Mouse (Mus musculus) forebrain, embryonic 15.5 days (tissue): Measurements from ENCODE around the gene Alox5. TPM values are rescaled to one million over a fixed set of nuclear protein-coding genes. Genes with fewer than 3 reads are reported as not detected.

Experiments used
- ATAC-seq: fragments of 200-750 bp; cut with Nextera tagmentation; replicated peaks from 2 replicates; pipeline ENCODE4 v1.8.0; 2017; ENCODE audit warnings: mild to moderate bottlenecking, moderate TSS enrichment, moderate library complexity
- H3K27ac ChIP-seq: fragments of 300-500 bp; sonication (generic); replicated peaks from 2 replicates; pipeline ENCODE4 v1.5.1; 2015; ENCODE audit warnings: mild to moderate bottlenecking, inconsistent platforms
- H3K27me3 ChIP-seq: fragments of 300-500 bp; sonication (generic); 2 replicates; pipeline ENCODE4 v1.6.1; 2015; ENCODE audit warnings: inconsistent platforms
- H3K36me3 ChIP-seq: fragments of 300-500 bp; sonication (generic); 2 replicates; pipeline ENCODE4 v1.6.1; 2015; ENCODE audit warnings: mild to moderate bottlenecking, inconsistent platforms
- H3K4me1 ChIP-seq: fragments of 300-500 bp; sonication (generic); 2 replicates; pipeline ENCODE4 v1.6.1; 2015; ENCODE audit warnings: inconsistent platforms
- H3K4me2 ChIP-seq: fragments of 300-500 bp; sonication (generic); replicated peaks from 2 replicates; pipeline ENCODE4 v1.6.1; 2015; ENCODE audit warnings: mild to moderate bottlenecking, inconsistent platforms
- H3K4me3 ChIP-seq: fragments of 300-500 bp; sonication (generic); 2 replicates; pipeline ENCODE4 v1.5.1; 2015; ENCODE audit warnings: mild to moderate bottlenecking, inconsistent platforms
- H3K9ac ChIP-seq: fragments of 300-500 bp; sonication (generic); replicated peaks from 2 replicates; pipeline ENCODE4 v1.6.1; 2015; ENCODE audit warnings: mild to moderate bottlenecking, inconsistent platforms
- H3K9me3 ChIP-seq: fragments of 300-500 bp; sonication (generic); 2 replicates; pipeline ENCODE4 v1.6.1; 2016; ENCODE audit warnings: inconsistent platforms
- WGBS: fragments of 180-500 bp; shearing (Covaris S2); methylation state at CpG from one replicate; pipeline ENCODE4 v1.1.7; 2015; ENCODE audit warnings: mixed read lengths; 5-methylcytosine and 5-hydroxymethylcytosine counted together
- polyA plus RNA-seq: library from polyadenylated mRNA; unstranded; fragments of >200 nt; fragmentation: Nextera tagmentation; extraction: Ambion mirVana; gene quantifications from 2 replicates; pipeline ENCODE4 v1.2.1, GENCODE M21; 2015

Gene Alox5
- polyA plus RNA-seq, 1 experiment from 2014 or later: 0.34 TPM

DNA sequence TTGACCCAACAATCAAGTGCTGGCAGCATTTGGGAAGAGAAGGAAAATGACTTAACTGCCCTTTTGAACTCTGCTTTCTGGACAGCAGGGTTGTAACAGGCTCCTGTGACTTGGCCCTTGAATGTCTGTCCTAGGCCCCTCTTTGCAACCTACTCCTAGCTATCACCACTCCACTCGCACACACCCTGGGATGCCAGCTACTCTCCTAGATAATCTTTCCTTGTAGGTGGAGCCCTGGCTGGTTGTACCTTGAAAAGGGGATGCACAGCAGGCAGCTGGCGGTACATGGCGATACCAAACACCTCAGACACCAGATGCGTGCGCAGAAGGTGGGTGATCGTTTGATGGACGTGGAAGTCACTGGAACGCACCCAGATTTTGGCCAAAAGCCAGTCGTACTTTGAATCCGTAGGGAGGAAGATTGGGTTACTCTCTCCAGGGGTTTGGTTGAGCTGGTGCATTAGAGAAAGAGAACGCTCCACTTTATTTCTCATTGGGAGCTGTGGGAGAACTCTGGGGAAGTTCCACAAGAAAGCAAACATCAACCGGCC, 45.8 kb downstream of the Alox5 start:
- Histone ChIP-seq H3K27ac (no peak overlapping the region), H3K4me1 (no peaks in the 10 kb centered on the region), H3K9ac (no peak overlapping the region), H3K36me3 (no peaks in the 10 kb centered on the region), H3K27me3 (no peaks in the 10 kb centered on the region), H3K9me3 (no peaks in the 10 kb centered on the region), H3K4me2 (no peak overlapping the region), H3K4me3 (no peak overlapping the region)
- WGBS: 82% methylated on average over 12 of the region's 12 CpGs
- ATAC-seq: no peak

DNA sequence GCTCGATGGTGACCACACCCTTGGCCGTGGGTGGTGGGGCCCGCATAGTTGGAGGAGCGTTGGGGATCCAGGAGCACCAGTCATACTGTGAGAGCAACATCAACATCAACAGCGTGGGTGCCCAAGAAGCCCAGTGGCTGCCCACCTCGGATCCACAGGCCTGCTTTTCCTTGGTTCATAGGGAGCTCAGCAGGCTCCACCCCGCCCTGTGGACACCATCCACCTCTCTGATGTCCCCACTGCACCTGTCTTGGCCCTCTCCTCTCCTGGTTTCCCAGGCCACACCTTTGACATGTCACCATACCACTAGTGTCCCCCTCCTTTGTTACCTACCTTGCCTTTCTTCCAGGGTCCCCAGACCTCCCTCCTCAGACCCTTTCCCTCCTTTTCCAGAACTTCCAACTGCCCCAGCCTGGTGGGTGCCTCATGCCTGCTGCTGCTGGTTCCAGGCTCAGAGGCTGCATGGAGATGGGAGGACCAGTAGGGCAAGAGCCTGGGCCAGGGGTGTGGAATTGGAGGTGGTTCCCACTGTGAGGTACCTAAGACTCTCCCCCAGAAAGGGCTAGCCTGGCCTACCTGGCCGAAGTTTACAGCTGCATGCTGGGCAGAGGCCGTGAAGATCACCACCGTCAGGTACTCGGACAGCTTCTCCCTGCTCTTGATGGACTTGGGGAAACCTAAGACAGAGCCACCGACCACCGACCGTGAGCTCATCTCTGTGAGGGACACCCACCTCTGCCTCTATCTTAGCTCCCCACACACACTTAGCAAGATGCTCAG, 48.2 kb downstream of the Alox5 start:
- 97% methylated on average over 14 of the region's 14 CpGs for WGBS
- Histone ChIP-seq H3K9ac (no peak overlapping the region), H3K4me3 (no peak overlapping the region), H3K27me3 (no peaks in the 10 kb centered on the region), H3K36me3 (0 out of 2 replicates have a peak, but pooled peaks cover 3% of the 10 kb centered on the region), H3K27ac (no peak overlapping the region), H3K9me3 (no peaks in the 10 kb centered on the region), H3K4me2 (no peak overlapping the region), H3K4me1 (no peaks in the 10 kb centered on the region)
- no peak; the same call in 1 of the 2 replicates for ATAC-seq

DNA sequence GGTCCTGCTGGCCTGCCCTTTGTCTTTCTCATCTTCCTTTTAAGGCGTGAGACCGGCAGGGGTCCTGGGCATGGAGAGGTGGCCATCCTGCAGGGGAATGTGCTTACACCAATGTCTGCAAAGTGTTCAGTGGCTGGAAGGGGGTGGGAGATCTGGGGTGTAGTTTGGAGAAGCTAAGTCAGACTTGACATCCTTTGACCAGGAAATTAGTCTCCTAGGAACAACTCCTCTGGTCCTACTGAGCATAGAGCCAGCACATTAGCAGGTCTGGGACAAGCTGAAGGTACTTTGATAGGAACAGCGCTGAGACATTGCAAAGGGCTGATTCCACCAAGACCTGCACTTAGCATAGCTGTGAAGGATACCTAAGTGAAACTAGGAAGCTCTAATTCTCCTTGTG, 49.3 kb downstream of the Alox5 start:
- H3K4me3 ChIP-seq: no peak overlapping the region
- H3K36me3 ChIP-seq: 0 out of 2 replicates have a peak, but pooled peaks cover 3% of the 10 kb centered on the region
- no peaks in the 10 kb centered on the region for H3K4me1 ChIP-seq
- WGBS: 81% methylated on average over 3 of the region's 3 CpGs
- H3K27me3 ChIP-seq: no peaks in the 10 kb centered on the region
- H3K27ac ChIP-seq: no peak overlapping the region
- H3K9me3 ChIP-seq: no peaks in the 10 kb centered on the region
- H3K9ac ChIP-seq: no peak overlapping the region
- no peak for ATAC-seq
- H3K4me2 ChIP-seq: no peak overlapping the region

DNA sequence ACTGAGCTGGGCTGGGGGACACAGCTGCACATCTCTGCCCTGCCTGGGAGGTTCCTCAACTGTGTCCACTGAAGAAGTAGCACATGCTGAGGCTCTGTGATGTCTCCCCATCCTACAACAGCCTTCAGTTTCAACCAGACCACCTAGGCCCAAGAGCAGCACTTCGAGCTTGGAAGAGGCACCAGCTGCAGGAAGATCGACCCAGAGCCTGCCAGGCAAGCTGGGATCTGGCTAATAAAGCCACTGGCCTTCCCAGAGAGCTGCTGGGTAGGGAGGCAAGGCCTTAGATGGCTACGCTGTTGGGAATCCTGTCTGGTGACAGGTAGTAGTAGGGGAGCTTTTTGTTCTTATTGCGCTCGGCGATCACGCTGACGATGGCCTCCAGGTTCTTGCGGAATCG, 50.5 kb downstream of the Alox5 start:
- H3K27me3 ChIP-seq: no peaks in the 10 kb centered on the region
- H3K4me2 ChIP-seq: no peak overlapping the region
- H3K9ac ChIP-seq: no peak overlapping the region
- no peaks in the 10 kb centered on the region for H3K4me1 ChIP-seq
- H3K27ac ChIP-seq: no peak overlapping the region
- ATAC-seq: no peak
- H3K36me3 ChIP-seq: 0 out of 2 replicates have a peak, but pooled peaks cover 3% of the 10 kb centered on the region
- no peaks in the 10 kb centered on the region for H3K9me3 ChIP-seq
- no peak overlapping the region for H3K4me3 ChIP-seq
- WGBS: 95% methylated on average over 10 of the region's 10 CpGs

DNA sequence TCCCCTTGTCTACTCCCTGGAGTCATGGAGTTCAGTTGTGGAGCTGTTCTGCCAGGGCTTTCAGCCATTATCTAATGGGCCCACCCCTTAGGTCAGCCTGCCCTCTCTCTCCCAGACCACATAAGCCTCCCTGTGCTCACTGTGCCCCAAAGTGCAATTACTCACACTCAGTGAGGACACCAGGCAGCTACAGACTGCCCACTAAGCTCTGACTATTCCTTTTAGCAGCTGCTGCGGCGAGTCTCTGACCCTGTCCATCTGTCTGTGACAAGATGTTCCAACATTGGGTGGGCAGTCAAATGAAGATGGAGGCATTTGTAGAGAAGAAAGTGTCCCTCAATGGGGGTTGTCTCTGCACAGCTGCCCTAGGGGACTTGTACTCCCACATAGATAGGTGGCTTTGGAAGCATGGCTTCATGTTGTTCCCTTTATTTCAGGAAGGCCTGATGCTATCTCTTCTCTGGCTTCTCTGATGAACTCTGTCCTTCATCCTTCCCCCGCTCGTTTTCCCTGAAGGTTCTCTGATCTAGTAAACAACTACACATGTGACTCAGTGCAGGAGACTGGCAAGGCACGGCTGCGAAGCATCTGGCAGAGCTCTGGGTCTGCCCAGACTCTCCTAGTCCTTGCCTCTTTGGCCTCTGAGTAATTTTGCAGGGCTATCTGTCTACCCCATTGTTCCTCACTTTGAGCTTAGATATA, 52.9 kb downstream of the Alox5 start:
- Histone ChIP-seq H3K27ac (no peak overlapping the region), H3K27me3 (no peaks in the 10 kb centered on the region), H3K4me3 (no peak overlapping the region), H3K9me3 (no peaks in the 10 kb centered on the region), H3K36me3 (0 out of 2 replicates have a peak, but pooled peaks cover 3% of the 10 kb centered on the region), H3K4me1 (no peaks in the 10 kb centered on the region), H3K9ac (no peak overlapping the region), H3K4me2 (no peak overlapping the region)
- no peak for ATAC-seq
- 93% methylated on average over 6 of the region's 6 CpGs for WGBS

DNA sequence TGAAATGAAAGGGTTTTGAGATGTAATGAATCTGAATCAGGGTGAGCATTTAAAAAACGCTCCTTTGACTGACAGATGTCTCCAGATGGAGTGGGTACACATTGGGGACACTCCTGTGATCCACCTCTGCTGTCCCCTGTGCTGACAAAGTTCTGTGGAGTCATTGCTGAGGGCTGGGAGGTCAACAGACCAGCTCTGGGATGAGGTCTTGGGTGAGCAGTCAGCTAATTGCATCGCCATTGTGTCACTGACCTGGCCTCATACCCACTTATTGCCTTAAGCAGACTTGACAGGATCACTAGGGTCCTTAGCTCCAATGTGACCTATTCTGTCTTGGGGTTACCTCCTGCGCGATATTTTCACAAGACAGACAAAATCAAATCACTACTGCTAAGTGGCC, 53.8 kb downstream of the Alox5 start:
- H3K9ac ChIP-seq: no peak overlapping the region
- ATAC-seq: no peak
- no peaks in the 10 kb centered on the region for H3K9me3 ChIP-seq
- WGBS: 94% methylated on average over 4 of the region's 4 CpGs
- no peaks in the 10 kb centered on the region; the same call in 1 of the 2 replicates for H3K4me1 ChIP-seq
- H3K4me3 ChIP-seq: no peak overlapping the region
- no peak overlapping the region for H3K4me2 ChIP-seq
- no peak overlapping the region for H3K27ac ChIP-seq
- no peaks in the 10 kb centered on the region for H3K27me3 ChIP-seq
- H3K36me3 ChIP-seq: 0 out of 2 replicates have a peak, but pooled peaks cover 3% of the 10 kb centered on the region

DNA sequence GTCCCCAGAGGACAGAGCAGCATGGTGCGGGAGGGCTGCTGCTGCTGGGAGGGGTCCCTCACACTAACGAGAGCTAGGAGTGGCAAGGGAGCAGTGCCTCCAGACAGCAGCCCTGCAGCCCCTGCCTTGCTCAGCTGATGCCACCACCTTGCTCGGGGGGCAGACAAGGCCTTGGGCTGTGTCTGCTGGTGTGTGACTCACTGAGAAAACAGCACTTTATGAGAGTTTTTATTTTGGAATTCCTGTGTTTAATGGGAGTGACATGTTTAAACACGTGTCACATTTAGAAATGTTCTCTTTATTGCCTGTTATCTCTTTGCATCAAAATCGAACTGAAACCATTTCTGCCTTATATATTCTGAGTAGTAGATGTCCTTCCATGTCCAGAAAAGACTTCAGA, 54.3 kb downstream of the Alox5 start:
- ATAC-seq: no peak

DNA sequence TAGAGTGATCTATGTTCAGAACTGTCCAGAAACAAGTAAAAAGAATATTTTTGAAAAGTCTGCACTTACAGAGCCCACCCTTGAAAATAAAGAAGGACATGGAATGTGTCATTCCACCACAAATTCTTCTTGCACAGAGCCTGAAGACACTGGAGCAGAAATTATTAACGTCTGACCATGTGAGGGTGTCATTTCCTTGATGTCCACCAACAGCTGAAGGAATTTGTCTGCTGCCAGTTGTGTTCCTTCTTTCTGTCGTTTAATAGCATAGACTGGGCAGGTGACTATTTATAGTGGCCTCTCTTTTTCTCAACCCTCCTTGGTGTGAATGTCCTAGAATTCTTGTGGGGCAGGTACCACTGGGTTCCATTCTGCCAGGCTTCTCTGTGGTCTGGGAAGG, 54.8 kb downstream of the Alox5 start:
- H3K27ac ChIP-seq: no peak overlapping the region
- WGBS: 78% methylated on average over 2 of the region's 2 CpGs
- no peaks in the 10 kb centered on the region; the same call in 1 of the 2 replicates for H3K4me1 ChIP-seq
- no peak overlapping the region for H3K4me3 ChIP-seq
- ATAC-seq: no peak
- 0 out of 2 replicates have a peak, but pooled peaks cover 3% of the 10 kb centered on the region for H3K36me3 ChIP-seq
- H3K27me3 ChIP-seq: no peaks in the 10 kb centered on the region
- no peak overlapping the region for H3K9ac ChIP-seq
- H3K9me3 ChIP-seq: no peaks in the 10 kb centered on the region
- H3K4me2 ChIP-seq: no peak overlapping the region

More for the DNA sequence above, 54.3 kb downstream of the Alox5 start:
- no peak overlapping the region for H3K4me2 ChIP-seq
- H3K27me3 ChIP-seq: no peaks in the 10 kb centered on the region
- no peak overlapping the region for H3K9ac ChIP-seq
- H3K27ac ChIP-seq: no peak overlapping the region
- no peaks in the 10 kb centered on the region for H3K9me3 ChIP-seq
- H3K4me3 ChIP-seq: no peak overlapping the region
- 64% methylated on average over 5 of the region's 5 CpGs for WGBS
- H3K36me3 ChIP-seq: 0 out of 2 replicates have a peak, but pooled peaks cover 3% of the 10 kb centered on the region
- no peaks in the 10 kb centered on the region; the same call in 1 of the 2 replicates for H3K4me1 ChIP-seq

DNA sequence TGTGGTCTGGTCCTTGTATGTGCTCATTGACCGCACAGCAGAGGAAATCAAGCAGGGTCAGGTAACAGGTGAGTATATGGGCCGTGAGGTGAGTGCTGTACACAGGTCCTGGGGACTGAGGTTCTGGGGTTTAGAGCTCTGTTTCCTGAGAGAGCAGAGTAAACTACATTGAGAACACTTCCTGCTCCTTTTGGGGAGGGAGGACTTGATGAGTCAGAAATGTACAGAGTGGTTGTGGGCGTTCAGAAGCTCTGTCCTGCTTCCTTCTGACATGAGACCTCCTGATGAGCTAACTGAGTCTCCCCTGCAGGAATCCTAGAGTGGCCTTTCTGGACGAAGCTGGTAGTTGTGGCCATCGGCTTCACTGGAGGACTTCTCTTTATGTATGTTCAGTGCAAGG, 55.3 kb downstream of the Alox5 start:
- 0 out of 2 replicates have a peak, but pooled peaks cover 3% of the 10 kb centered on the region for H3K36me3 ChIP-seq
- H3K4me2 ChIP-seq: no peak overlapping the region
- no peak overlapping the region for H3K27ac ChIP-seq
- ATAC-seq: no peak
- H3K27me3 ChIP-seq: no peaks in the 10 kb centered on the region
- H3K4me1 ChIP-seq: no peaks in the 10 kb centered on the region; the same call in 1 of the 2 replicates
- WGBS: 87% methylated on average over 5 of the region's 5 CpGs
- no peaks in the 10 kb centered on the region for H3K9me3 ChIP-seq
- no peak overlapping the region for H3K9ac ChIP-seq
- no peak overlapping the region for H3K4me3 ChIP-seq

DNA sequence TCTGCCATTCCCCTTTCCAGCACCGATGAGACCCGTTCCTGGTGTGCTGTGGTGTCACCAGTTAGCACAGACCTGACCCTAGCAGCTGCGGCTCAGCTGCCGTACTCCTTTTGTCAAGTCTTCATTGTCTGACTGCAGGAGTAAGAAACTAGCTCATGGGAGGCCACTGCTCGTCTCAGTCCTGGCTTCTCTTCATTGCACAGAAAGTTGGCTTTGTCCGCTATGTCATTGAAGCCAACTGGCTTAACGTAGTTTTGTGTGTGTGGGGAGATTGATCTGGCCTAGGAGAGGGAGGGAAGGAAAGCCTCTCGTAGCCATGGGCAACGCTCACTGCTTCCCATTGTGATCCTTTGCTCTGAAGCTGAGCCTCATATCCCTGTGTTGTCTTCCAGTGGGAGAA, 55.7 kb downstream of the Alox5 start:
- no peak overlapping the region for H3K9ac ChIP-seq
- no peaks in the 10 kb centered on the region; the same call in 1 of the 2 replicates for H3K4me1 ChIP-seq
- 46% methylated on average over 9 of the region's 9 CpGs for WGBS
- no peak overlapping the region for H3K4me3 ChIP-seq
- ATAC-seq: no peak
- no peaks in the 10 kb centered on the region for H3K9me3 ChIP-seq
- no peaks in the 10 kb centered on the region for H3K27me3 ChIP-seq
- H3K27ac ChIP-seq: no peak overlapping the region
- no peak overlapping the region for H3K4me2 ChIP-seq
- 0 out of 2 replicates have a peak, but pooled peaks cover 3% of the 10 kb centered on the region for H3K36me3 ChIP-seq

DNA sequence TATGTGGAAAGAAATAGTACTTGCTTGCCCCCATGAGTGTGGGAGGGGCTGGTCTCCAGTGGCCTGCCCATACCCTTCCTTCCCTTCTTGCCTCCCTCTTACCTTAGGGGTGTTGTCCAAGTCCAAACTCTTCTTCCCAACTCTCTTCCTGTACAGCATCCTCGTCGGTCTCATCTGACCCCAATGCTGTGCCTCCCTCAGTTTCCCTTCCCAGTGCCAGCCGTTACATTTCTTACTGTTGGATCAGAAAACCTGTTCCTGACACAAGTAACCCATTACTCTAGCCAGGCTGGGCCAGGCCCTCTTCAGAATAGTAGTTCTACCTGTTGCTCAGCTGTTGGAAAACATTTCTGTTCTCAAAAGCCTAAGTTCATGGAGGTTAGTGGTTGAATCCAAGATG, 58.6 kb downstream of the Alox5 start:
- Histone ChIP-seq H3K27me3 (no peaks in the 10 kb centered on the region), H3K4me2 (no peak overlapping the region), H3K27ac (no peak overlapping the region), H3K9me3 (no peaks in the 10 kb centered on the region), H3K36me3 (no peaks in the 10 kb centered on the region), H3K4me1 (peaks cover 10% of the 10 kb centered on the region), H3K4me3 (no peak overlapping the region), H3K9ac (no peak overlapping the region)
- 95% methylated on average over 3 of the region's 3 CpGs for WGBS
- no peak for ATAC-seq

DNA sequence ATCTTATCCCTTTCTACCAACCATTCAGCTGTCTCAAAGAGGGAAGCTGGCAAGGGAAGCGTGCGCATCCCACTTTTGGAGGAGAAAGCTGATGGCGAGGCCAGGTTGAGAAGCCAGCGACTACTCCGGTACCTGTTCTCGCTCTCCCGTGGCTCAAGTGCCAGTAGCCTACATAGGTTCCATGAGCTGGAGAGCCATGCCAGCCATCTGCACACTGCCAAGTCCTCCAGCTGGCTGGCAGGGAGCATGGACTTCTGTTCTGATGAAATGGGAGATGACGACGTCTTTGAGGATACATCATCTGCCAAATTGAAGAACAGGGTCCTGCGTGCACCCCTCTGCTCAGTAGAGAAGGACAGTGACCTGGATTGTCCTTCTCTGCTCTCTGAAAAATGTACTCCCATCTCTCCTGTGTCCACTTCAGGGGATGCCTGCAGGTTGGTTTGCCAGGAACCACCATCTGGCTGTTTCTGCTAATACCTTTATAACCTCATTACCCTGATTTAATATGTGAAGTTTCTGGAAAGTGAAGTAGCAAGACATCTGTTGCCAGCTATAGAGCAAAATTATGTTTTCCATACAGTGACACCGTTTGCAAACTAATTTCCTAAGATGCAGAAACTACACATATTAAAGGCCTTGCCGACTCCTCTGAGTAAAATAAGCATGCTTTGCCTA, 59.1 kb downstream of the Alox5 start:
- no peak overlapping the region for H3K27ac ChIP-seq
- no peak overlapping the region for H3K9ac ChIP-seq
- ATAC-seq: no peak
- H3K27me3 ChIP-seq: no peaks in the 10 kb centered on the region
- H3K4me2 ChIP-seq: no peak overlapping the region
- H3K9me3 ChIP-seq: no peaks in the 10 kb centered on the region
- no peak overlapping the region for H3K4me3 ChIP-seq
- 75% methylated on average over 12 of the region's 12 CpGs for WGBS
- peaks cover 15% of the 10 kb centered on the region for H3K4me1 ChIP-seq
- no peaks in the 10 kb centered on the region for H3K36me3 ChIP-seq
